Mouse (Mus musculus) lung, adult 2 months (tissue): ENCODE results near the gene Sdr9c7. TPM values are rescaled to one million over a fixed set of nuclear protein-coding genes. Genes with fewer than 3 reads are reported as not detected.
"Not testable (repeated sequence)": the region's sequence is repeated elsewhere in the genome, so short reads cannot be mapped to it uniquely, and the experiment has no call there.

Source experiments
- DNase-seq: peaks from one replicate; pipeline ENCODE4 v3.0.0; 2022
- H3K4me1 ChIP-seq: fragments of 200-500 bp; 2 replicates; pipeline ENCODE4 v1.6.1; 2011; ENCODE audit warnings: low read length; ENCODE audit not compliant: control insufficient read depth, insufficient read depth
- H3K4me3 ChIP-seq: fragments of 200-500 bp; replicated peaks from 2 replicates; pipeline ENCODE3; 2011; ENCODE audit warnings: low read depth, mild to moderate bottlenecking, control low read depth, low read length; ENCODE audit errors: extremely low read depth
- CTCF ChIP-seq: fragments of 200-500 bp; IDR thresholded peaks from 2 replicates; pipeline ENCODE4 v1.5.1; 2011; ENCODE audit warnings: mild to moderate bottlenecking, low read length, control low read depth; ENCODE audit not compliant: insufficient read depth
- POLR2A ChIP-seq: fragments of 200-500 bp; IDR thresholded peaks from 2 replicates; pipeline ENCODE4 v1.6.1; 2011; ENCODE audit warnings: low read depth, mild to moderate bottlenecking, control low read depth, low read length, borderline replicate concordance; ENCODE audit errors: extremely low read depth
- WGBS: fragments of 180-500 bp; shearing (Covaris S2); methylation state at CpG from one replicate; pipeline ENCODE4 v1.1.7; 2018; 5-methylcytosine and 5-hydroxymethylcytosine counted together
- polyA plus RNA-seq: library from polyadenylated mRNA; depleted of rRNA; stranded (reverse); fragments of >200 nt; gene quantifications from 2 replicates; pipeline ENCODE4 v1.2.3, GENCODE M21; 2012

Sdr9c7 gene
- polyA plus RNA-seq, 1 experiment = 2.9 TPM

- no peak for TF ChIP-seq POLR2A
- TF ChIP-seq CTCF = no peak
- DNase-seq = no peak
- WGBS = 56% methylated on average over 2 of the region's 2 CpGs
- no peak overlapping the region for H3K4me3 ChIP-seq
- H3K4me1 ChIP-seq = no peaks in the 10 kb centered on the region
Measured at GRCm38 (mm10) chr10:127927737-127928136, 29.4 kb downstream of the Sdr9c7 start.

GRCm38 (mm10) chr10:127932290-127932926 is 34.1 kb downstream of the Sdr9c7 start:
- no peak for DNase-seq
- no peak overlapping the region for H3K4me3 ChIP-seq
- no peak for TF ChIP-seq POLR2A
- no peak for TF ChIP-seq CTCF
- no peaks in the 10 kb centered on the region for H3K4me1 ChIP-seq
- whole genome bisulfite sequencing = 52% methylated on average over 8 of the region's 8 CpGs

GRCm38 (mm10) chr10:127936271-127936670 is 38.0 kb downstream of the Sdr9c7 start:
- no peak for DNase-seq
- Histone ChIP-seq H3K4me1 (no peaks in the 10 kb centered on the region), H3K4me3 (no peak overlapping the region)
- no peak for TF ChIP-seq CTCF
- TF ChIP-seq POLR2A = no peak
- WGBS = 66% methylated on average over 8 of the region's 8 CpGs

GRCm38 (mm10) chr10:127936747-127937409 is 38.6 kb downstream of the Sdr9c7 start:
- 54% methylated on average over 19 of the region's 19 CpGs for WGBS
- H3K4me1 ChIP-seq = no peaks in the 10 kb centered on the region
- no peak for TF ChIP-seq POLR2A
- no peak for DNase-seq
- H3K4me3 ChIP-seq = no peak overlapping the region

GRCm38 (mm10) chr10:127937428-127938010 is 39.2 kb downstream of the Sdr9c7 start:
- WGBS = 0% methylated on average over 2 of the region's 2 CpGs
- H3K4me3 ChIP-seq = no peak overlapping the region
- TF ChIP-seq CTCF (peak; percentile 41; the same call in 1 of the 2 replicates), POLR2A (no peak)

GRCm38 (mm10) chr10:127939667-127940066 is 41.3 kb downstream of the Sdr9c7 start:
- WGBS = 98% methylated on average over 10 of the region's 10 CpGs
- not testable (repeated sequence) for H3K4me3 ChIP-seq

More at GRCm38 (mm10) chr10:127937428-127938010, 39.2 kb downstream of the Sdr9c7 start:
- peak; percentile 56 for DNase-seq
- no peaks in the 10 kb centered on the region for H3K4me1 ChIP-seq

GRCm38 (mm10) chr10:127945432-127946064 is 47.2 kb downstream of the Sdr9c7 start:
- WGBS = 39% methylated on average over 5 of the region's 5 CpGs
- no peak for TF ChIP-seq POLR2A
- peak; percentile 41; the same call in 1 of the 2 replicates for TF ChIP-seq CTCF
- DNase-seq = peak; percentile 39
- no peak overlapping the region for H3K4me3 ChIP-seq
- H3K4me1 ChIP-seq = no peaks in the 10 kb centered on the region

More at GRCm38 (mm10) chr10:127939667-127940066, 41.3 kb downstream of the Sdr9c7 start:
- not testable (repeated sequence) for DNase-seq, H3K4me1 ChIP-seq

GRCm38 (mm10) chr10:127949596-127950130 is 51.3 kb downstream of the Sdr9c7 start:
- WGBS = 76% methylated on average over 4 of the region's 4 CpGs
- no peak overlapping the region for H3K4me3 ChIP-seq
- DNase-seq = no peak
- H3K4me1 ChIP-seq = no peaks in the 10 kb centered on the region
- no peak for TF ChIP-seq POLR2A
- no peak for TF ChIP-seq CTCF

- TF ChIP-seq POLR2A (no peak), CTCF (no peak)
- DNase-seq = no peak
- Histone ChIP-seq H3K4me1 (no peaks in the 10 kb centered on the region), H3K4me3 (no peak overlapping the region)
- 75% methylated on average over 9 of the region's 9 CpGs for WGBS
Measured at GRCm38 (mm10) chr10:127951390-127951789, 53.1 kb downstream of the Sdr9c7 start.
